Mouse (Mus musculus): Measurements from ENCODE around the gene Dixdc1. TPM values are rescaled to one million over a fixed set of nuclear protein-coding genes. Genes with fewer than 3 reads are reported as not detected.

Gene Dixdc1
- polyA plus RNA-seq, 1 experiment from 2014 or later, result 30.4 TPM

DNA sequence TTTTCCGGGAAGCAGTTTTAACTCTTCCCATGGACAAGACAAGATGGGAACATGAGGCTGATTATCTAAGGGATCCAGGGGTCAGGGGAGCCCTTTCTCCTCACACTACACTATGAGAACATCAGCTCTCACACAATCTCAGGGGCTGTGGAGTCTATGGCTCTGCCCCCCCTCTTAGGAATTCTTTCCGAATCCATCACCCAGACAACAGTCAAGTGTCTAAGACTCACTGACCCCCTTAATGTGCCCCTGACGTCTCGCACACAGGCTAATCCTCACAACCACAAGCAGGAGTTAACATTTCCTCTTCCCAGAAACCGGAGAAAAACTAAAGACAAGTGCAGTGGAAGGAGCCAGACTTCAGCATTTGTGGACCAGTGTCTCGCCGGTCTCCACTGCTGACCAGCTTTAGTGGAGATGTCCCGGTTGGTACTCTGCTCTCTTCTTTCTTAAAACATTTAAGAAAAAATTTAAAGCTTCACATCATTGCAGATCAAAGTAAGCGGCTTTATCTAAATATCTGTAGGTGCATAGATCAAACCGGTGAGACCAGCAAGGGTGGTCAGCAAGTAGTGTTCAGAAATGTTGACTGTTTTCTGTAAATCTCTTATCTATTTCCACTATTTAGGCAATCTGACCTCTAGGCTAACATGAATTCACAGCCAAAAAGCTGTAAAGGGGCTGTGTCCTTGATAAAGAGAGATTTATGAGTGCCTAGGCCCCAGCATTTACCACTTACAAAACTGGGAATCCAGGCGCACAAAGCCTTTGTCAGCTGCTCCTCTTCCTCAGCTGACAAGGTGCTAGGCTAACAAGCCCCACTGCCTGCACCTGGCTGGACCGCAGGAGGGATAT is 42.2 kb downstream of the Dixdc1 start:
- no peak overlapping the region for H3K27ac ChIP-seq
- WGBS, result 66% methylated on average over 12 of the region's 12 CpGs
- peaks cover 38% of the 10 kb centered on the region for H3K36me3 ChIP-seq
- peak overlapping the region; percentile 23 for H3K4me3 ChIP-seq (replicated peaks)
- H3K4me2 ChIP-seq, result peak overlapping the region; percentile 99
- no peaks in the 10 kb centered on the region for H3K9me3 ChIP-seq
- H3K9ac ChIP-seq (replicated peaks), result no peak overlapping the region; the same call in 1 of the 2 replicates
- peaks cover 19% of the 10 kb centered on the region; the same call in 1 of the 2 replicates for H3K27me3 ChIP-seq
- no peak for ATAC-seq (ENCODE audit: insufficient number of reproducible peaks, insufficient read depth, low FRiP score, low TSS enrichment, low read depth)
- H3K4me1 ChIP-seq (replicated peaks), result peaks cover 40% of the 10 kb centered on the region

DNA sequence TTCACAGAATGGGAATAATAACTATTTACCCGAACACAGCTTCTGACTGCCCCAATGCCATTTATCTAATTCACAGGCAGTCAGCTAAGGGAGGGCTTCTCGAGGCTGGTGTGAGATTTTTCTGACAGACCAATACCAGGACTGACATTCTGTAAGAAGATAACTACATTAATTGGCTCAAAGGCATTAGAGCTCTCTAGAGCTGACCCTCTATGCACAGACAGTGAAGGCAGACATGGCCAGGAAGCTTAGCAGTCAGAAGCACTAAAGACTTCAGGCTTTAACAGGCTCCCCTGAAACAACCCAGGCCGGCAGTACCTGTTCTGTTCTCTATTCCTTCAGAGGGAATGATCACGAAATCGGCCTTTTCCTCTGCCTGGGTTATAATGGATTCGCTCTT is 44.2 kb downstream of the Dixdc1 start:
- Histone ChIP-seq H3K9me3 (no peaks in the 10 kb centered on the region), H3K27ac (no peak overlapping the region), H3K4me2 (no peak overlapping the region), H3K4me3 (replicated peaks) (no peak overlapping the region), H3K4me1 (replicated peaks) (peaks cover 32% of the 10 kb centered on the region), H3K36me3 (peaks cover 30% of the 10 kb centered on the region), H3K27me3 (peaks cover 19% of the 10 kb centered on the region; the same call in 1 of the 2 replicates), H3K9ac (replicated peaks) (no peak overlapping the region)
- no peak for ATAC-seq (ENCODE audit: insufficient number of reproducible peaks, insufficient read depth, low FRiP score, low TSS enrichment, low read depth)
- 78% methylated on average over 6 of the region's 6 CpGs for WGBS

DNA sequence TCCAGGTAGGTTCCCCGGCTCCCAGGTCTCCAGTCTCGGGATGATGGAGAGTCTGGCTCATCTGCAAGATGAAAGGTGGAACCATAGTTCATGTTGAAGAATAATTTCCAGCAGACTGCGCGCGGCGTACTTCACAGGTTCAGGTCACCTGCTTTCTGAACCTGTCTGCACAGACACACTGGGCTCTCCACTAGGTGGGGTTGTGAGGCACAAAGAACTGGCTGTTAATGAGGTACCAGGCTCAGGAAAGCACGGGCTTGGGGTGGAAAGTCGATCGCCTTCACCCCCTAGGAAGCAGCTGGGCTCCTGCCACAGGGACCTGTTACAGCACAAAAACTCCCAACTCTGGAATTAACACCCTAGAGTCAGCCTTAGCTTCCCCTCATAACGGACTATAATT is 45.7 kb downstream of the Dixdc1 start:
- ATAC-seq (ENCODE audit: insufficient number of reproducible peaks, insufficient read depth, low FRiP score, low TSS enrichment, low read depth), result no peak
- H3K27me3 ChIP-seq, result peaks cover 5% of the 10 kb centered on the region; the same call in 1 of the 2 replicates
- 24% methylated on average over 10 of the region's 10 CpGs for WGBS
- H3K9ac ChIP-seq (replicated peaks), result no peak overlapping the region
- H3K4me3 ChIP-seq (replicated peaks), result no peak overlapping the region
- H3K27ac ChIP-seq, result peak overlapping the region; percentile 81
- no peaks in the 10 kb centered on the region for H3K9me3 ChIP-seq
- peak overlapping the region; percentile 20; the same call in 1 of the 2 replicates for H3K4me2 ChIP-seq
- H3K4me1 ChIP-seq (replicated peaks), result peaks cover 19% of the 10 kb centered on the region
- H3K36me3 ChIP-seq, result peaks cover 42% of the 10 kb centered on the region

DNA sequence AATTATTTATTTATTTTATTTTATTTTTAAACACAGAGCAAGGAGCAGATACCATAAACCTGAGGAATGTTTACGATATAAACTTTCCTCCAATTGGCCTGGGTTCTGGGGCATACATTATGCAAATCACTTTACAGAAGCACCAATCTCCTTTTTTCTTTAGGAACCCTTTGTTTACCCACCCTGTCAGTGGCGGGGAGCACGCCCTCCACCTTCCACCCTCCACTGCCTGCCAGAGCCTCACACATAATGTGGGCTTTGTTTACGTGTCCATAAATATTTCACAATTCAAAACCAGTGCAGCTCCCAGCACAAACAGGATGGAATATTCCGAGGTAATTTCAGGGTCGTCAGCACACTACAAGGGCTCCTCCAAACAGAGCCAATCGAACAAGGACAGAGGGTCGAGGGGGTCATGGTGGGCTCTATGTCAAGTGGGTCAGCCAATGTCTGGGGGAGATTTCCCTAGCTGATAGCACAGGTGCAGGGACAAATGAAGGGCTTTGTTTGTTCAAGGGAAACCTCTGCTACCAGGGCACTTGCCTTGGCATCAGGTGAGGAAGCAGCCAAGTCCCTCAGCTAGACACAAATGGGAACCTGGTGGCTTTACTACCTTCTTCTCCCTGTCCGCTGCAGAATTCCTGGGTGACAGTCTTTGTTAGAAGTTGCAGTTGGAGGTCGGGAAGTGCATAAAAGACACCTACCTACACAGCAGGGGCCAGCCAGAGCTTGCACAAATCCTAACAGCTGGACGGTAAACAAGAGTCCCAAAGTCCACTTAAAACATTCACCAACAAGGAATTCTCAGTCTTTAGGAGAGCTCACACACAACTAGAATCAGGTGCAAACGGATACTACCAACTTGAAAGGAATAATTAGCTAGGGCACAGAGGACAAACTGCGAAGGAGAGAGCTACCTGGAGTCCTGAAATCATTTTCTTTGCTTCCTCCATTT is 46.4 kb downstream of the Dixdc1 start:
- Histone ChIP-seq H3K27ac (peak overlapping the region; percentile 81), H3K4me1 (replicated peaks) (peaks cover 14% of the 10 kb centered on the region), H3K4me3 (replicated peaks) (no peak overlapping the region), H3K27me3 (no peaks in the 10 kb centered on the region), H3K4me2 (peak overlapping the region; percentile 20; the same call in 1 of the 2 replicates), H3K9me3 (no peaks in the 10 kb centered on the region), H3K9ac (replicated peaks) (no peak overlapping the region; the same call in 1 of the 2 replicates), H3K36me3 (peaks cover 49% of the 10 kb centered on the region)
- 35% methylated on average over 13 of the region's 13 CpGs for WGBS
- peak; percentile 60 for ATAC-seq (ENCODE audit: insufficient number of reproducible peaks, insufficient read depth, low FRiP score, low TSS enrichment, low read depth)

DNA sequence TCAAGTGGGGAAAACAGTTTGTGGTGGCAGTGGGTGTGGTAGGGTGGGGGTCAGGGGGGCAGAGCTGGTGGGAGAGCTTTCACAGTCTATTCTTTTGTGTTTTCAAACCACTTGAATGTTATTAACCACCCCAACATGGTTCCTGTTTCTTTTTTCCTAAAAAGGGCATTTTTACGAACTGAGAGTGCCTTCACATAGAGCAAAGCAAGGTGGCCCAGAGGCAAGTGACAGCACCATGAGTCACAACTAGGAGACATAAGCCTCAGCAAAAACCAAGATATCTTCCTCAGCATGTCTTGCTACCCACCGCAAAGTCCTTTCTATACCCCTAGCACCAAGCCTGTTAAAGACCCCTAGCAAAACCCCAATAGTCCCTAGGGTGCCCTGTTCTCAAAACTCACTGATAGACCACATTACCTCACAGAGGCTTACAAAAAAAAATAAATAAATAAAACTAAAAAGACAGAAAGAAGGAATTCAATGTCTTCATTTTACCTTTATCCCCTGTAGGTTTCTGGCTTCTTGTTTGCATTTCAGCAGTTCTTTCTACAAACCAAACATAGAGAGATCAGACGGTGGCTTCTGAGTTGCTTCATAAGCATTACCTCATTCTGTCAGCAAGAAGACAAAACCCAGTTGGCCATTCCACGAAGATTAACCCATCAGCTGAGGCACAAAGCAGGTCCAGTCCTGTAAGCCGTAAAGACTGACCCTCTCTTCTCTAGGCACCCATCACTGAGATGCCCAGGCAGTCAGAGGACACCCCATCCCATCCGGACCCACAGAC is 52.3 kb downstream of the Dixdc1 start:
- H3K4me3 ChIP-seq (replicated peaks), result no peak overlapping the region
- H3K27ac ChIP-seq, result no peak overlapping the region
- H3K27me3 ChIP-seq, result no peaks in the 10 kb centered on the region
- no peak overlapping the region for H3K4me2 ChIP-seq
- WGBS, result 89% methylated on average over 6 of the region's 6 CpGs
- no peak for ATAC-seq (ENCODE audit: insufficient number of reproducible peaks, insufficient read depth, low FRiP score, low TSS enrichment, low read depth)
- peaks cover 78% of the 10 kb centered on the region for H3K36me3 ChIP-seq
- H3K4me1 ChIP-seq (replicated peaks), result no peaks in the 10 kb centered on the region
- no peak overlapping the region for H3K9ac ChIP-seq (replicated peaks)
- H3K9me3 ChIP-seq, result no peaks in the 10 kb centered on the region

DNA sequence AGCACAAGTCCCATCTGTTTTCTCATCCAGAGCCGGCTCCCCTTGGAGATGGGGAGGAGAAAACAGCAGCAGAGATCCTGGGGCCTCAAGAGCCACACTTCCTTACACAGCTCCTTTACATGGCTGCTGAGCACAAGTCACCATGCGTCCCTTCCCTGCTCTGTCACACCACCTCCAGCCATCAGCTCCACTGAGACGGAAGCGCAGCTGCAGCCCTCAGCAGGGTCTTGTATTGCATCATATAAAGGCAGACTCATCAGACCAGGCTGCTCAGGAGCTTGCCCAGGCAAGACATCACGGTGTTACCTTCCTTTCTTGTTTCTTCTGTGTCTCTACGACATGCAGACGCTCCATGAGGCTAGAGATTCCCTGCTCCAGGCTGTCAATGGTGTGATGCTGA is 57.6 kb downstream of the Dixdc1 start:
- ATAC-seq (ENCODE audit: insufficient number of reproducible peaks, insufficient read depth, low FRiP score, low TSS enrichment, low read depth), result no peak

DNA sequence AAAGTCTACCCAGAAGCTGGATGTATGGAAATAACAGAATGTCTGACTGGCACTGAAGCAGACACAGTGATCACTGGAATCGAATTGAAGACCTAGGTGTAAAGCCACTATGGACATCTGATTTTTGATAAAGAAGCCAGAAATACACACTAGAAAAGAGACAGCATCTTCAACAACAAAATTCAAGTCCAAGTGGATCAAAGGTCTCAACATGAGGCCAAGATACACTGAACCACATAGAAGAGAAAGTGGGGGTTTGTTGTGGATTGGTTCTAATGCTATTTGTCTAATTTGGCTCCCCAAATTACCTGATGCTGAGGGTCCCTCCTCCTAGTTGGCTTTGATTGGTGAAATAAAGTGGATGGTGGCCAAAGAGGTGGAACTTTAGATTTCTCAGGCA is 59.9 kb downstream of the Dixdc1 start:
- 90% methylated on average over 1 of the region's 1 CpGs for WGBS
- H3K9me3 ChIP-seq, result no peaks in the 10 kb centered on the region
- peaks cover 84% of the 10 kb centered on the region for H3K36me3 ChIP-seq
- H3K27me3 ChIP-seq, result no peaks in the 10 kb centered on the region
- no peak overlapping the region for H3K4me2 ChIP-seq
- H3K9ac ChIP-seq (replicated peaks), result no peak overlapping the region
- no peak overlapping the region for H3K4me3 ChIP-seq (replicated peaks)
- H3K4me1 ChIP-seq (replicated peaks), result no peaks in the 10 kb centered on the region
- no peak for ATAC-seq (ENCODE audit: insufficient number of reproducible peaks, insufficient read depth, low FRiP score, low TSS enrichment, low read depth)
- no peak overlapping the region for H3K27ac ChIP-seq

More for the DNA sequence above, 57.6 kb downstream of the Dixdc1 start:
- no peak overlapping the region for H3K27ac ChIP-seq
- H3K9me3 ChIP-seq, result no peaks in the 10 kb centered on the region
- WGBS, result 66% methylated on average over 7 of the region's 7 CpGs
- no peak overlapping the region for H3K9ac ChIP-seq (replicated peaks)
- H3K4me2 ChIP-seq, result no peak overlapping the region
- no peaks in the 10 kb centered on the region for H3K4me1 ChIP-seq (replicated peaks)
- H3K36me3 ChIP-seq, result peaks cover 90% of the 10 kb centered on the region
- H3K27me3 ChIP-seq, result no peaks in the 10 kb centered on the region
- H3K4me3 ChIP-seq (replicated peaks), result no peak overlapping the region

DNA sequence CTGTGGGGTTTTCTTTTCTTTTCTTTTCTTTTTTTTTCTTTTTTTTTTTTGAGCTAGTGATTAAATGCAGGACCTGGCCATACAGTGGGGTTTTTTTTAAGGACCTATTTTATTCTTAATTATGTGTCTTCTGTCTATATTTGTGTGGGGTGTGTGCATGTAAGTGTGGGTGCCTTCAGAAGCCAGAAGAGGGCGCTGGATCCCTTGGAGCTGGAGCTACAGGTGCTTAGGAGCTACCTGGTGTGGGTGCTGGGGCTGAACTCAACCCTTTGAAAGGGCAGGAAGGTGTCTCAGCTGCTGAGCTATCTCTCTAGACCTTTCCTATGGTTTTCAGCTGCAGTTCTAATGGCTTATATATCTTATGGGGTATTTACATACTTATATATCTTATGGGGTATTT is 64.5 kb downstream of the Dixdc1 start:
- Histone ChIP-seq H3K36me3 (peaks cover 43% of the 10 kb centered on the region), H3K4me1 (replicated peaks) (no peaks in the 10 kb centered on the region), H3K27ac (no peak overlapping the region), H3K9me3 (no peaks in the 10 kb centered on the region), H3K4me2 (no peak overlapping the region), H3K9ac (replicated peaks) (no peak overlapping the region), H3K27me3 (no peaks in the 10 kb centered on the region), H3K4me3 (replicated peaks) (no peak overlapping the region)
- no peak for ATAC-seq (ENCODE audit: insufficient number of reproducible peaks, insufficient read depth, low FRiP score, low TSS enrichment, low read depth)
- 33% methylated on average over 1 of the region's 1 CpGs for WGBS

DNA sequence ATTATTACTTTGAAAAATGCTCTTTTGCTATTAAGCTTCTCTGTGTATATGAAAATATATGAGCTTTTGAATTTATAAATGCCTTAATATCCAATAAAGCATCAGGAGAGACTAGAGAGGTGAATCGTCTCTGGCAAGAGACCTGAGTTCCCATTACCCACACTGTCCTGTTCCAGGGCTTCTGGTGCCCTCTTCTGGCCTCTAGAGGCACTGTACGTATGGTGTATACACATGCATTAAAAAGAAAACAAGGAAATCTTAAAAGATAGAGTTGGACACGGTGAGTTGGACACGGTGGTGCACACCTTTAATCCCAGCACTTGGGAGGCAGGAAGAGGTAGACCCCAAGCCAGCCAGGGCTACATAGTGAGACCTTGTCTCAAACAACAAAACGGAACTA is 68.6 kb downstream of the Dixdc1 start:
- ATAC-seq (ENCODE audit: insufficient number of reproducible peaks, insufficient read depth, low FRiP score, low TSS enrichment, low read depth), result no peak
- Histone ChIP-seq H3K27ac (no peak overlapping the region), H3K4me1 (replicated peaks) (no peaks in the 10 kb centered on the region), H3K4me2 (no peak overlapping the region), H3K27me3 (no peaks in the 10 kb centered on the region), H3K9ac (replicated peaks) (no peak overlapping the region), H3K4me3 (replicated peaks) (no peak overlapping the region), H3K9me3 (no peaks in the 10 kb centered on the region), H3K36me3 (peaks cover 51% of the 10 kb centered on the region)
- WGBS, result 39% methylated on average over 5 of the region's 5 CpGs

DNA sequence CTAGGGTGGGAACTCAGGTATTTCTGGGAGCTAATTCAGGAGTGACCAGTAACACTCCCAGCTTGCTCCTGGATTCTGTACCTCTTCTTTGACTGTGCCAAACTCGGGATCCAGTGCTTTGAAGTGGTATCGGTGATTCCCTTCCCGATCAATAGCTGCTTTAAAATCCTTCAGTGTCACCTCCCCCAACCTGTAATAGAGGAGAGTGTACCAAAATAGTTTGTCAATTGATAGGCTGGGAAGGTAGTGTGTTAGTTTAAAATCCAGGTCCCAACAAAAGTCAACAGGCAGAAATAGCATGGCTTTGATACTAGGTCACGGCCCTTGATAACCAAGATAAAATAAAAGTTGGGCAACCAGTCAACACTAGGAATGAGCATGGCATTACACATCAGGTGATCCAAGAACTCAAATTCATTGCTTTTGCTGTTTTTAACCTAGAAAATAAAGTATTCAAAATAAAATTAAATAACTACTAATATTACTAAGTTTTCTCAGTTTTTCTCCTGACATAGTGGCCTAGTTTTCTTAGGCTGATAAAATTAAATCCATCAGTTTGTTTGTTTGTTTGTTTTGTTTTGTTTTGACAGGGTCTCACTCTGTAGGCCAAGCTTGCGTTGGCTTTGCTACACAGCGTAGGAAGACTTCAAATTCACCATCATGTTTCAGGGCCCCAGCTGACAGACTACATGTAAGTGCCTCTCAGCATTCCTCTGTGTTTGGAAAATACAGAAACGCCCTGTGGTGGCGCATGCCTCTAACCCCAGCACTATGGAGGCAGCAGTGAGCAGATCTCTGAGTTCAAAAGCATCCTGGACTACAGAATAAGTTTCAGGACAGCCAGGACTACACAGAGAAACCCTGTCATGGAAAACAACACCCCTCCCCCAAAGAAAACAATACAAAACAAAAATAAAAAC is 71.5 kb downstream of the Dixdc1 start:
- ATAC-seq (ENCODE audit: insufficient number of reproducible peaks, insufficient read depth, low FRiP score, low TSS enrichment, low read depth), result no peak
- no peak overlapping the region for H3K9ac ChIP-seq (replicated peaks)
- peaks cover 60% of the 10 kb centered on the region for H3K36me3 ChIP-seq

More for the DNA sequence above, 71.5 kb downstream of the Dixdc1 start:
- no peaks in the 10 kb centered on the region for H3K27me3 ChIP-seq
- no peak overlapping the region for H3K4me3 ChIP-seq (replicated peaks)
- WGBS, result 83% methylated on average over 8 of the region's 8 CpGs
- H3K9me3 ChIP-seq, result no peaks in the 10 kb centered on the region
- H3K27ac ChIP-seq, result no peak overlapping the region
- no peaks in the 10 kb centered on the region for H3K4me1 ChIP-seq (replicated peaks)
- H3K4me2 ChIP-seq, result no peak overlapping the region
